Mouse (Mus musculus) right cerebral cortex, postnatal 36 days (tissue): Measurements from ENCODE around the gene Ank2.

Source experiments
- DNase-seq, 2 experiments: peaks; one replicate each; pipeline ENCODE4 v3.0.0; 2022; ENCODE audit warnings: low spot score in 2 of 2, mixed read lengths in 1 of 2

The Ank2 gene

DNA sequence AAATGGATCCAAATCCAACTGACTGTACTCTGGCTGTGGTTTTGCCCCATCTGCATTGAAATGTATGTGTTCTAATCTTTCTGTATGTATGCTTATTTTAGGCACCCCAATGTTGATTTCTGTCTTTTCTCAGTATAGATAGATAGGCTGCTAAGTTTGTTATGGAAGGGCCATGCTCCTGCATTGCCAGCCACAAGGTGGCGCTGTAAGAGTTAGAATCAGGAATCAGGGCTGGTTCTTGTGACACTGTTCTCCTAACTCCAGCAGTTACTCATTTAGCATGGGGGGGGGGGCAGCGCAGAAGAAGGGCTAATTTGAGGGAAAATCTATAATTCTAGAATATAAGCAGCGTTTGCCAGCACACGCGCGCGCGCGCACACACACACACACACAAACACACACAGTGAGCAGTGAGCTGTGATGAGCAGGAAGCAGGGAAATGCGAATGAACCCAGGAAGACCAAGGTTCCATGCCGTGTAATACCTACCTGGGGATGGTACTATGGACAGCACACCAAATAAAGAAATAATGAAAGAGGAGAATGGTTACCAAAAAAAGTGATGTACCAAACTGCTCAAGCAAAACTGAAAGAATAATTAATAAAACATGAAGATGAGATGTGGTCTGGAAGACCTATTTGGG, 520.3 kb downstream of the Ank2 start:
- DNase-seq: peak; percentile 66 to 78

GRCm38 (mm10) chr3:126977399-126977798, 521.8 kb downstream of the Ank2 start:
- DNase-seq: no peak

DNA sequence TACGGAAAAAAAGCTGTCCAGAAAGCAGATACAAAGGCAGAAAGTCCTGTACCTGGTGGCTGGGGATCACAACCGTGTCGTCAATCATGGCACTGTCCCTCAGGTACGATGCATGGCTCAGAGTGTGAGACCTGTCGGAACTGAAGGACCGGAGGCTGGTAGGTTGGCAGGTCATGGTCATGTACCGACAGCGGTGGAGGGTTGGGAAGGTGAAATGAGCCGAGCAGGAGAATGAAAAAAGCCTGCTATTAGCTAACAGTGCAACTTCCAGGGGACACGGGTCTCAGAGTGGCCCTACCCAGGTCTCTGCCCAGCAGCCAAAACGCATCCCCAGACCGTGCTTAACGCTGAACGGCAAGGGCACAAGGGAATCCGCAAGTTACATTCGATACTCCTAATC, 522.4 kb downstream of the Ank2 start:
- no peak for DNase-seq

DNA sequence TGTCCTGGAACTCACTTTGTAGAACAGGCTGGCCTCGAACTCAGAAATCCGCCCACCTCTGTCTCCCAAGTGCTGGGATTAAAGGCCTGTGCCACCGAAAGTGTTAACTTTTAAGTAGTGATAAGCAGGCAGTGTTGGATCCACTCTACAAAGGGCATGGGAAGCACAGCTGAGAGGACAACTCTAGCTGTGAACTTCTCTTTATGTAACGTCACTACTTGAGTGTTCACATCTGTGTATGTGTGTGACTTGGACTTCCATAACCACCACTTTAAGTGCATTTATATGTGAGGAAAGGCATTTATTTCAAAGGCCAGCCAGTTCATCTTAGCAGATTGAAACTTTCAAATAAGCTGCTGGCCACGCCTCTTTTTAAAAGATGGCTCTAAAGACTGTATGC, 523.7 kb downstream of the Ank2 start:
- DNase-seq: no peak

GRCm38 (mm10) chr3:126973551-126973950, 525.6 kb downstream of the Ank2 start:
- DNase-seq: no peak

DNA sequence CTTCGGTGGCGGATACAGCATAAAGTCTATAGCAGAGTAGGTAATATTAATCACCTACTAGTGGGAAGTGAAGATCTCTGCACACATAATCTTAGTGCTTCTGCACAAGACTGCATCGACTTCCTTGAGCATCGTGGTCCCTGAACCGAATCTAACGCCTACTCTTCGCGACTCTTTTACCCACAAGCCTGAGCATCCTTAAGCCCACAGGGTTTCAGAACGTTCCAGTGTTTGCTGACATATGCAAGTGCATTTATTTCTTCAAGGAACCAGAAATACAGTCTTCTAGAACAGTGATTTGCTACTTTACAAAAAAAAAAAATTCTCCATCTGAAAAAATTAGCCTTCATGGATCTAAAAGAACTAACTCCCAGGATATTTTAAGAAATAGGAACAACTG, 527.6 kb downstream of the Ank2 start:
- DNase-seq: no peak

DNA sequence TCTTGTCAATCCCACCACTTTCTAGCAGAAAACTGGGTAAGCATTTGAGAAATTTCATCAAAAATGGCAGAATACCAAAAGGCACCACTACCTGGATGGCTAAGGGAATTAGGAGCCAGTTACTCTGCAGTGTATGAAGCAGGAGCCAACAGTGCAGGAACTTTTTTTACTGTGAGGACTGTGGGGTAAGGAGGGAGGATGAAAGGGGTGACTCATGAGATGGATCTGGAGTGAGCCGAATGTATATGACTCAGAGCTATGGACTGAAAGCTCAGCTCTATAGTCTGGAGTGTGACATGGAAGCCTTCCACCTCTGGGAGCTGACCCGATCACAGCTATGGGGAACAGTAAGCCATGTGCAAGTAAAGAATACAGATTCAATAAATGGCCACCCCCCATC, 530.4 kb downstream of the Ank2 start:
- no peak for DNase-seq

GRCm38 (mm10) chr3:126965767-126966166, 533.4 kb downstream of the Ank2 start:
- DNase-seq: no peak

GRCm38 (mm10) chr3:126962326-126962725, 536.8 kb downstream of the Ank2 start:
- no peak for DNase-seq

GRCm38 (mm10) chr3:126952698-126953097, 546.5 kb downstream of the Ank2 start:
- DNase-seq: no peak

- no peak for DNase-seq
Observed at GRCm38 (mm10) chr3:126946591-126946990, 552.6 kb downstream of the Ank2 start.

DNA sequence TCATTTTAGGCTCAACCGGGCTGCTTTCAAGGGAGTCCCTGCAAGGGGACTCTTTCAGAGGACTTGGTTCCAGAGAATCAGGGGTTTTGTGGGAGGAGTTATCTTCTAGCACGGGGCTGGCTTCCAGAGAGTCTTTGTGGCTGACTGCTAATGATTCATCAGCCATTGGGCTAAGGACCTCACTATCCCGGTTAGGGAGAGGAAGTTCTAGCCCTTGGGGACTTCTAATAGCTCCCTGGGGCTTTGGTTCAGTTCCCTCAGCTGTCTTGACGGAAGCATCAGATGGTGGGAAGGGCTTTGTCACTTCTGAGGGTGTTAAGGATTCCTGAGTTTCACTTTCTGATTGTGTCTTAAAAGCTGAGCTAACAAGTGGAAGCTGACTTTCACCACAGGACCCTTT, 554.3 kb downstream of the Ank2 start:
- no peak for DNase-seq

GRCm38 (mm10) chr3:126944081-126944480, 555.1 kb downstream of the Ank2 start:
- no peak for DNase-seq

DNA sequence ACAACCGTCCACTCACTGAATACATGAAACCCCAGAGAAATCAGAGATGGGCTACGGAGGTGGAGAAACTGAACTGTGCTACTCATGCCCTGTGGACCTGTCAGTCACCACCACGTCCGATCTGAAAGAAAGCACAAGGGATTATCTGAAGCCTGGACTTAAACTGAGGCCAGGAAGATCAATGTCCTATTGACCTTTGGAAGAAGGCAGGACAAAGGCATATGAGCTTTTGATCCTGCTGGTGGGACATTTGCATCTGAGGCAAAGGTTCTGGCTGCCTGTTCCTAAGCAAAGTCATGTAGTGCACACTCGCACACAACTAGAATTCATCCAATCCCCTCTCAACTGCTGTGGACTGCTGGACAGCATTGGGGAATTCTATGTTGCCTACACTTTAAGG, 558.7 kb downstream of the Ank2 start:
- no peak for DNase-seq

DNA sequence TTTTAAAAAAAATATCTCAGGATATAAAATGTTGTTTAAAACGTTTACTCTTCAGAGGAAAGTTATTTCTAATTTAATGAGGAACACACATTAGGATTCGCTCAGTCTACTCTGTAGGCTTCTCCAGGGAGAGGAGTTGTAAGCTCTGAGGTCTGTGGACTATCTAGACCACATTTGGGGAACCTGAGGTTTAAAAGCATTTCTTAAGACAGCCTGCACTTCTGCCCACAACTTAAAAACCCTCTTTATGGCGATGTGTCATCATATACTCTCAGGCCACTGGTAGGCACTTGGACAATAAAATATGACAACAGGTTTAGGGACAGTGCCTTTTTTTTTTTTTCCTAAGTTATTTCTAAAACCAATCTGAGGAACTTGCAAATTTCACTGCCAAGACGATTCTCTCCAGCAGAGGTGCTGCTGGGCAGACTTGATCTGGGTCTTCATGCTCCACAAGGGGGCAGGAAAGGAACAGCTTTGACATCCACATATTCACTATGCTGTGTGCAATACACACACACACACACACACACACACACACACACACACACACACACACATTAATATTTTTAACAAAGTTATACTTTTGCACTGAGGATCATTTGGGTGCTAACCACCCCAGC, 567.2 kb downstream of the Ank2 start:
- no peak for DNase-seq

GRCm38 (mm10) chr3:126923575-126924382, 575.4 kb downstream of the Ank2 start:
- no peak for DNase-seq

DNA sequence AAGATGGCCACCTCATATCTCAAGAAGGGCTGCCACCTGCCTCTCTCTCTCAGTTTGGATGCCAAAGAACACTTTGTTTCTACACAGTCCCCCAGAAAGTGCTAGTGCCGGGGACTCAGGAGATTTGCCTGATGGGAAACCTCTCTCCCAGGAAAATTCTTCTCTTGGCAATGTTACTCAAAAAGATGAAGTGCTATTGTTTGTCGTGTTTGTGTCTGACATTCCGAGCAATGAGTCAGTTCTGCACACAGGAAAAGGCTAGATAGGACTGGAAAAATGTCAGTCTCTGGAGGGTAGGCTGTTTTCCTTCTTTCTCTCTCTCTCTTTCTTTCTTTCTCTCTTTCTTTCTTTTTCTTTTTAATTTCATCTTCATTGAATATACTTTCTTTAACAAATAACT, 577.2 kb downstream of the Ank2 start:
- no peak for DNase-seq

- DNase-seq: no peak
Observed at GRCm38 (mm10) chr3:126920296-126920695, 578.9 kb downstream of the Ank2 start.

- no peak for DNase-seq
Observed at GRCm38 (mm10) chr3:126918805-126919473, 580.2 kb downstream of the Ank2 start.

- DNase-seq: no peak
Observed at GRCm38 (mm10) chr3:126916381-126916780, 582.8 kb downstream of the Ank2 start.

GRCm38 (mm10) chr3:126903543-126903942, 595.6 kb downstream of the Ank2 start:
- DNase-seq: no peak

DNA sequence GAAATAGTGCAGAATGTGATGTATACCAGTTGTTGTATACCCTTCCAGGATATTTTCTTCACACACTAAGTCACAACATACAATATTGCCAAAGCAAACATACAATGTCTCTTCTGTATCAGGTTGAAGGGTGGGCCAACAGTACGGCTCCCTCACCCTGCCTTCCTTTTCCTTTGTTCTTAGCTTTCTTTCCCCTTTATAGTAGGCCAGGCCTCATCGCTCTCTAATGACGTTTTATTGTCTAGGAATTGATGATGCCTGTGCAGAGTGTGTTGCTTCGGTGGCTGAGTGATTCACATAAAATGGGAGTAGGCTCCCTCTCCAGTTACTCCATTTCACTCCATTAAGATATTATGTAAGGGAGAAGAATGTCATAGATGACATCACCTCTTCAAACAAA, 612.5 kb downstream of the Ank2 start:
- DNase-seq: no peak
